Mouse (Mus musculus): ENCODE results near the gene Tenm2. TPM values are rescaled to one million over a fixed set of nuclear protein-coding genes. Genes with fewer than 3 reads are reported as not detected.

The Tenm2 gene
- polyA plus RNA-seq, 1 experiment from 2014 or later: 5.5 TPM

DNA sequence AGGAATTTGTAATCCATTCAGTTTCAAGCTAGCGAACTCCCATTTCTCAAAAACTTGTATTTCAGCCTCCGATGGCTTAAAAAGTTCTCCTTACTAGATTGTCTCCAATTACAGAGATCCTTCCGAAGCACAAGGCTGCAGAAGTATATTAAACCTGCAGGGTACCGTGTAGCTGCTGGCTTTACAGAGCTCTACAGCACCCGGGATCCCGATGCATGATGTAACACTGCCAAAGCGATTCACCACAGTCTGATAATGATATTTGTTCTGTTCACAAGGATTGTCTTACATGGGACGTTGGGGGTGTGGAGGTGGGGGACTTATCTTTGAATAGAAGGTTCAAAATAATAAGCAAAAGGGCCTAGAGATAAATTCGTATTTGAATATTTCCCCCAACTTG lies 564.6 kb downstream of the Tenm2 start:
- H3K4me1 ChIP-seq: no peaks in the 10 kb centered on the region
- H3K9ac ChIP-seq: no peak overlapping the region
- no peak for ATAC-seq (ENCODE audit: insufficient number of reproducible peaks, low FRiP score, low TSS enrichment, low read depth)
- no peak overlapping the region for H3K4me3 ChIP-seq (replicated peaks)
- WGBS: 67% methylated on average over 9 of the region's 9 CpGs
- H3K36me3 ChIP-seq: no peaks in the 10 kb centered on the region
- no peak overlapping the region for H3K27ac ChIP-seq (replicated peaks)
- H3K27me3 ChIP-seq: no peaks in the 10 kb centered on the region
- H3K4me2 ChIP-seq (replicated peaks): no peak overlapping the region
- no peaks in the 10 kb centered on the region for H3K9me3 ChIP-seq (replicated peaks)

GRCm38 (mm10) chr11:36664026-36664425 lies 571.7 kb downstream of the Tenm2 start:
- ATAC-seq (ENCODE audit: insufficient number of reproducible peaks, low FRiP score, low TSS enrichment, low read depth): no peak
- Histone ChIP-seq H3K9me3 (replicated peaks) (no peaks in the 10 kb centered on the region), H3K4me3 (replicated peaks) (no peak overlapping the region), H3K4me1 (no peaks in the 10 kb centered on the region), H3K36me3 (no peaks in the 10 kb centered on the region), H3K27ac (replicated peaks) (no peak overlapping the region), H3K9ac (no peak overlapping the region), H3K4me2 (replicated peaks) (no peak overlapping the region), H3K27me3 (no peaks in the 10 kb centered on the region)
- WGBS: 90% methylated on average over 1 of the region's 1 CpGs

DNA sequence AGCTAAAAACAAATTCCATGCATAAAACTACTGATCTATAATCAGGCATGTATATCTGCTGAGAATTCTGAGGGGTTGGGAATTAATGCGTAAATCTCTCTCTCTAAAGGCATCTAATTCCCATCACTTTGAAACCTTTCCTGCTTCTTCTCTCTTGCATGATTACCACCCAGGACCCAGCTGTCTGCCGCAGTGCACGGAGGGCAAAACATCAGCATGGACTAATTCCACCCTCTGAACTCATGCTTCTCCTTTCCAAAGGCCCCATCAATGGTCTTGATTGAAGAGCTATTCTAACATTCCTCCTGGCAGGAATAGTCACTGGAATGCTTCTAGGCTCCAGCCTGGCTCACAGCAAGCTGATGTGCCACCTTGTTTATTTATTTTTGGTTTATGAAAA lies 572.2 kb downstream of the Tenm2 start:
- no peak for ATAC-seq (ENCODE audit: insufficient number of reproducible peaks, low FRiP score, low TSS enrichment, low read depth)
- WGBS: 72% methylated on average over 3 of the region's 3 CpGs
- H3K4me1 ChIP-seq: no peaks in the 10 kb centered on the region
- no peak overlapping the region for H3K9ac ChIP-seq
- H3K4me3 ChIP-seq (replicated peaks): no peak overlapping the region
- no peaks in the 10 kb centered on the region for H3K36me3 ChIP-seq
- H3K9me3 ChIP-seq (replicated peaks): no peaks in the 10 kb centered on the region
- no peaks in the 10 kb centered on the region for H3K27me3 ChIP-seq
- H3K4me2 ChIP-seq (replicated peaks): no peak overlapping the region
- no peak overlapping the region for H3K27ac ChIP-seq (replicated peaks)

- 59% methylated on average over 9 of the region's 9 CpGs for WGBS
- ATAC-seq (ENCODE audit: insufficient number of reproducible peaks, low FRiP score, low TSS enrichment, low read depth): no peak
- H3K9ac ChIP-seq: no peak overlapping the region
- H3K4me1 ChIP-seq: no peaks in the 10 kb centered on the region
- H3K27me3 ChIP-seq: no peaks in the 10 kb centered on the region
- H3K9me3 ChIP-seq (replicated peaks): no peaks in the 10 kb centered on the region
- H3K4me2 ChIP-seq (replicated peaks): no peak overlapping the region
- no peaks in the 10 kb centered on the region for H3K36me3 ChIP-seq
- H3K27ac ChIP-seq (replicated peaks): no peak overlapping the region
- no peak overlapping the region for H3K4me3 ChIP-seq (replicated peaks)
Measured at GRCm38 (mm10) chr11:36653656-36654323, 582.0 kb downstream of the Tenm2 start.

GRCm38 (mm10) chr11:36647179-36647578 lies 588.6 kb downstream of the Tenm2 start:
- H3K27me3 ChIP-seq: no peaks in the 10 kb centered on the region
- H3K27ac ChIP-seq (replicated peaks): no peak overlapping the region
- ATAC-seq (ENCODE audit: insufficient number of reproducible peaks, low FRiP score, low TSS enrichment, low read depth): no peak
- no peaks in the 10 kb centered on the region for H3K4me1 ChIP-seq
- 88% methylated on average over 1 of the region's 1 CpGs for WGBS
- no peak overlapping the region for H3K4me3 ChIP-seq (replicated peaks)
- no peak overlapping the region for H3K9ac ChIP-seq
- no peaks in the 10 kb centered on the region for H3K9me3 ChIP-seq (replicated peaks)
- H3K4me2 ChIP-seq (replicated peaks): no peak overlapping the region
- H3K36me3 ChIP-seq: no peaks in the 10 kb centered on the region

DNA sequence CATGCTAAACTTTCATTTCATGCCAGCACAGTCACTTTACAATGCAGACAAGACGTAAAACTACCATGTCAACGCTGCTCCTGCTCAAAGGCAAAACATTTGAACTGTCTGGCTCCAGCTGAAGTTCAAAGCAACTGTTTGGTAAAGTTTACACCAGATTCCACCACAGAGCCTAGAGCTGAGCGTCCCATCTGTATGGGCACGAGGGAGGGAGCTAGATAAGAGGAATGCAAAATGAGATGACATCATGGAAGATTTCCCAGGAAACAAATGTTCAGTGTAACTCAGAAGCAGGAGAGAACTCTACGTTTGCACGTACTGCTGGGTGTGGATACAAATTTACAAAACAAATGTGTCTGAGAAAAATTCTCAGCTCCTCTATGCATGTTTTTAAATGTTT lies 600.7 kb downstream of the Tenm2 start:
- H3K27ac ChIP-seq (replicated peaks): no peak overlapping the region
- no peak for ATAC-seq (ENCODE audit: insufficient number of reproducible peaks, low FRiP score, low TSS enrichment, low read depth)
- no peaks in the 10 kb centered on the region for H3K4me1 ChIP-seq
- H3K9me3 ChIP-seq (replicated peaks): no peaks in the 10 kb centered on the region
- 38% methylated on average over 6 of the region's 6 CpGs for WGBS
- H3K4me3 ChIP-seq (replicated peaks): no peak overlapping the region
- H3K27me3 ChIP-seq: no peaks in the 10 kb centered on the region
- H3K9ac ChIP-seq: no peak overlapping the region
- no peaks in the 10 kb centered on the region for H3K36me3 ChIP-seq
- no peak overlapping the region for H3K4me2 ChIP-seq (replicated peaks)

DNA sequence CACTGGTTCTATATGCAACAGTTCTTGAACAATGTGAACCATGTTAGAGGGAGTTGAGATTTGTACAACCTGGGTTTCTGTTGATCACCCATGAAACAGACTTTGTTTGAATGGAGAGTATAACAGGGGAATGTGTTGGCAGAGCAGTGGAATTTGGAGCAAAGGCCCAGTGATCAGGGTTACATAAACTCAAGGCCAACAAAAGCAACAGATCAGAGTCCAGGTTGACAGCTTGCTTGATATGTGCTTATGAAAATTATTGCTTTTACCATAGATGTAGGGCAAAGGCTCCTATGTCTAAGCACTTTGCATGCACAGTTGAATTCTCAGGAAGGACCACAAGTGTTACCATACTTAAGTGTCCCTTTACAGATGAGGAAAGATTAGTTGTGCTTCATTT lies 603.6 kb downstream of the Tenm2 start:
- H3K27ac ChIP-seq (replicated peaks): no peak overlapping the region
- ATAC-seq (ENCODE audit: insufficient number of reproducible peaks, low FRiP score, low TSS enrichment, low read depth): no peak
- H3K4me3 ChIP-seq (replicated peaks): no peak overlapping the region

DNA sequence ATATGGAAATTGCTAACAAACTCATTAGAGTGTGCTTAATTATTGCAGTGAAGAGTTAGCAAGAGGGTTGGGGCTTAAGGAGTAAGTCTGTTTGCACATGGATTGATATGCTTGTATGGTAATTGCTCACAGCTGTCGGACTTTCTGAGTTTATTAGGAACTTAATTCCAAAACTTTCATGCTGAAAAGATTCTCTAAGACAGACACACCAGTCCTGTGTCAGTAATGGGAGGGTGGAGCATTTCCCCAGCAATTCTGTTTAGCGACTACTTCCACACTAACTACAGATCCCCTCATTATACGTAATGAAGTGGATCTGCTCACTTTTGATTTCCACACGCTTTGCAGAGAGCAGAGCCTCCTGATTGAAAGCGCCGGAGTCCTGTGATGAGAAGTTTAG lies 622.0 kb downstream of the Tenm2 start:
- Histone ChIP-seq H3K4me2 (replicated peaks) (no peak overlapping the region), H3K9ac (no peak overlapping the region), H3K9me3 (replicated peaks) (no peaks in the 10 kb centered on the region), H3K4me1 (no peaks in the 10 kb centered on the region), H3K36me3 (no peaks in the 10 kb centered on the region), H3K4me3 (replicated peaks) (no peak overlapping the region), H3K27ac (replicated peaks) (no peak overlapping the region), H3K27me3 (no peaks in the 10 kb centered on the region)
- ATAC-seq (ENCODE audit: insufficient number of reproducible peaks, low FRiP score, low TSS enrichment, low read depth): no peak
- 46% methylated on average over 6 of the region's 6 CpGs for WGBS

More for the DNA sequence above, 603.6 kb downstream of the Tenm2 start:
- Histone ChIP-seq H3K27me3 (no peaks in the 10 kb centered on the region), H3K4me2 (replicated peaks) (no peak overlapping the region), H3K9me3 (replicated peaks) (no peaks in the 10 kb centered on the region), H3K9ac (no peak overlapping the region), H3K36me3 (no peaks in the 10 kb centered on the region), H3K4me1 (no peaks in the 10 kb centered on the region)

DNA sequence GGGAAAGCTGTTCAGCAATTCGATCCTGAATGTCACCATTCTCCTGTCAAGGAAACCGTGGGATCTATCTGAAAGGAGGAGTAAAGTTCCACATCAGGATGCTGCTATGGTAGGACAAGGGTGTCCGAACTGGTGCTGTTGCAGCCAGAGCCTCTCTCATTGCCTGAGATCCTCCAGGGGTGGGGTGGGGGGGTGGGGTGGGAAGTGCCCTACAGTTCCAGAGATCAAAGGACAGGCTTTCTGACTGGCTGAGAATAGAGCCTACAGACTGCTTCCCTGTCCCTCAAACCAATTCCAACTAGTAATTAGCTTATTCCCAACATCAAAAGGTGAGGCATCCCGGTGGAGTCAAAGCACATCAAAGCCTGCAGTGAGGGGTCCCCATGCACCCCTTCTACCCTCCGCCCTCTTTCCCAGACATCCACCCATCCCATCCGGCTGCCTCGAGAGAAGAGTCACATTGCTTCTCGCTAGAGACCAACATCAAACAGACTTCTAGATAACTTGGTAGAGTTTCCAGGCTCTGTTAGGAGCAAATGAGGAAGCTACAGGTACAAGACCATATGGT lies 630.9 kb downstream of the Tenm2 start:
- Histone ChIP-seq H3K9me3 (replicated peaks) (no peaks in the 10 kb centered on the region), H3K4me2 (replicated peaks) (no peak overlapping the region), H3K27me3 (no peaks in the 10 kb centered on the region), H3K4me3 (replicated peaks) (no peak overlapping the region), H3K27ac (replicated peaks) (no peak overlapping the region), H3K4me1 (no peaks in the 10 kb centered on the region), H3K36me3 (no peaks in the 10 kb centered on the region), H3K9ac (no peak overlapping the region)
- 39% methylated on average over 8 of the region's 8 CpGs for WGBS
- ATAC-seq (ENCODE audit: insufficient number of reproducible peaks, low FRiP score, low TSS enrichment, low read depth): no peak

DNA sequence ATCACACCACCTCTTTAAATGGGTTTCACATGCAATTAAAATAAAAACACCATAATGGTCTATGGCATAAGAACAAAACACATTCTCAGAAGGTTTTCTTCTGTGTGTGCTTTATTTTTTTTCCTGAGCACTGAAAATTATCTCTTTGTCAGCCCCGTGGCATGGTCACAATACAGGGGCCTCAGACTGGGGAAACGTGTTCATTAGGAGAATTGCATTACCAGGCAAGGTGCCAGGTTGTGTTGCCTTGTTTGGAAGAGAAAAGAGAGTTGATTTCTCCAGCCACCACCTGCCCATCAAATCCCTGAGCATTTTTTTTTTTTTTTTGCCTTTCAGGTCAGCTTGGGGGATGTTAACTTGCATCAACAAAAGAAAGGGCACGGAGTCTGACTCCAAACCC lies 631.5 kb downstream of the Tenm2 start:
- no peak for ATAC-seq (ENCODE audit: insufficient number of reproducible peaks, low FRiP score, low TSS enrichment, low read depth)
- no peaks in the 10 kb centered on the region for H3K4me1 ChIP-seq
- H3K36me3 ChIP-seq: no peaks in the 10 kb centered on the region
- H3K4me2 ChIP-seq (replicated peaks): no peak overlapping the region
- no peaks in the 10 kb centered on the region for H3K9me3 ChIP-seq (replicated peaks)
- H3K27ac ChIP-seq (replicated peaks): no peak overlapping the region
- no peak overlapping the region for H3K9ac ChIP-seq
- 32% methylated on average over 3 of the region's 3 CpGs for WGBS
- H3K27me3 ChIP-seq: no peaks in the 10 kb centered on the region
- no peak overlapping the region for H3K4me3 ChIP-seq (replicated peaks)

DNA sequence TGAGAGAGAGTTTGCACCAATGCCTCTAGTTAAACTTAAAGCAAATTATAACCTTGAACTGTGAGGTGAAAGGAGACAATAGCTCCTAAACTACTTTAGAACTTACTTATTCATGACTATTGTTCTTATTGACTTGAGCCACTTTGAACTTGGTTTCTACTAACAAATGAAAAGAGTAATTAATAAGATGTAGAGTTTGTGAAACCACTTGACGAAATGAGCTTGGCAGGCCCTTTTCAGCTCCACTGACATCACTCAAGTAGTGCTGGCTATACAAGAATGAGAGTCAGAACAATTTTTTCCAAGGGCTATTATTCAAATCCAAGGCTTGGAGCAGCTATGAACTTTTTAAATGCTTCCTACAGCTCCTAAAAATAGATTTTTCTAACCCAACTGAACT lies 643.3 kb downstream of the Tenm2 start:
- Histone ChIP-seq H3K27ac (replicated peaks) (no peak overlapping the region), H3K27me3 (no peaks in the 10 kb centered on the region), H3K4me3 (replicated peaks) (no peak overlapping the region), H3K9me3 (replicated peaks) (no peaks in the 10 kb centered on the region), H3K4me1 (no peaks in the 10 kb centered on the region), H3K36me3 (no peaks in the 10 kb centered on the region), H3K4me2 (replicated peaks) (no peak overlapping the region), H3K9ac (no peak overlapping the region)
- 80% methylated on average over 1 of the region's 1 CpGs for WGBS
- ATAC-seq (ENCODE audit: insufficient number of reproducible peaks, low FRiP score, low TSS enrichment, low read depth): no peak

- WGBS: 74% methylated on average over 2 of the region's 2 CpGs
- no peaks in the 10 kb centered on the region for H3K36me3 ChIP-seq
- no peak overlapping the region for H3K4me3 ChIP-seq (replicated peaks)
- H3K9me3 ChIP-seq (replicated peaks): no peaks in the 10 kb centered on the region
- H3K27me3 ChIP-seq: no peaks in the 10 kb centered on the region
- ATAC-seq (ENCODE audit: insufficient number of reproducible peaks, low FRiP score, low TSS enrichment, low read depth): no peak
- H3K4me2 ChIP-seq (replicated peaks): no peak overlapping the region
- H3K4me1 ChIP-seq: no peaks in the 10 kb centered on the region
- no peak overlapping the region for H3K27ac ChIP-seq (replicated peaks)
- no peak overlapping the region for H3K9ac ChIP-seq
Measured at GRCm38 (mm10) chr11:36566146-36566545, 669.6 kb downstream of the Tenm2 start.
